Mouse (Mus musculus) heart, adult 18-20 months (tissue): ENCODE measurements around the gene Wdr83os. TPM values are rescaled to one million over a fixed set of nuclear protein-coding genes. Genes with fewer than 3 reads are reported as not detected.
"Not testable (repeated sequence)": the region's sequence is repeated elsewhere in the genome, so short reads cannot be mapped to it uniquely, and the experiment has no call there.

Experiments
- DNase-seq, 2 experiments: peaks; one replicate each; pipeline ENCODE4 v3.0.0; 2021 to 2022; ENCODE audit warnings: mixed read lengths in 1 of 2
- total RNA-seq, 2 experiments: library from RNA; stranded (reverse); gene quantifications; 2 replicates each; pipeline ENCODE4 v1.2.3; 2021

The Wdr83os gene
- total RNA-seq, 2 experiments from 2014 or later, result 42.1 to 47.3 TPM

DNA sequence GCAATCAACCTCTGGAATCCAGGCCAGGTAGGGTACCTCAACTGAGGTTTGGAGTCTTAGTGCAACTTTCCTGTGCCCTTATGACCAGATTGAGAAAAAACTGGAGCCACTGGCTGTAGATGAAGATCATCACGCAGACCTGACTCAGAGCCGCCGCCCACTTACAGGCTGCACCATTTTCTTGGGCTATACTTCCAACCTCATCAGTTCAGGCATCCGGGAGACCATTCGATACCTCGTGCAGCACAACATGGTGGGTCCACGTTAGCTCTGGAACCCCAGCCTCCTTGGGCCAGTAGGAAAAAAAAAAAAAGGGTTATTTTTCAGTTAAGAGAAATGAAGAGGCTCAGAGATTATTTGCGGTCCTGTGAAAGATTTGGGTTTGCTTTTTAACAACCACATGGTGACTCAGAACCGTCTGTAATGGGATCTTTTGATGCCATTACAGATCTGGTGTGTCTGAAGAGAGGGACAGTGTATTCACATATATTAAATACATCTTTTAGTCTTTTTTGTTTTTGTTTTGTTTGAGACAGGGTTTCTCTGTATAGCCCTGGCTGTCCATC is 8.1 kb upstream of the Wdr83os start:
- no peak for DNase-seq

DNA sequence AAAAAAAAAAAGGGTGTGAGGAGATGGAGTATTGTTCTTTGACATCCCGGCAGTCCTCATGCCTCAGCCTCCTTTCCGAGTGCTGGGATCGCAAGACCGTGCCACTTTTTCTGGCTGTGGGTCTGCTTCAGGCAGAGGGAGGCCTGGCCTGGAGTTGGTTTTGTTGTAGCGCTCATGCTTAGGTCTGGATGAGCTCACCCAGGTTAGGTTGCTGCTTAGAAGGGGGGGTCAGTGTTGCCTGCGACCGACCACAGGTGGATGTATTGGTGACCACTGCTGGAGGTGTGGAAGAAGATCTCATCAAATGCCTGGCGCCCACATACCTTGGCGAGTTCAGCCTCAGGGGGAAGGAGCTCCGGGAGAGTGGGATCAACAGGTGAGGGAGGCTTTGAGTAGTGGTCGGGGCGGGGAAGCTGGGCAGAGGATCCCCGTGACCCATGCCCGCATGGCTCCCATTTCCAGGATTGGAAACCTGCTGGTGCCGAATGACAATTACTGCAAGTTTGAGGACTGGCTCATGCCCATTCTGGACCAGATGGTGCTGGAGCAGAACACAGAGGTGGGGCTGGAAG is 7.4 kb upstream of the Wdr83os start:
- DNase-seq, result no peak

GRCm38 (mm10) chr8:85074167-85074566 is 6.4 kb upstream of the Wdr83os start:
- no peak for DNase-seq

DNA sequence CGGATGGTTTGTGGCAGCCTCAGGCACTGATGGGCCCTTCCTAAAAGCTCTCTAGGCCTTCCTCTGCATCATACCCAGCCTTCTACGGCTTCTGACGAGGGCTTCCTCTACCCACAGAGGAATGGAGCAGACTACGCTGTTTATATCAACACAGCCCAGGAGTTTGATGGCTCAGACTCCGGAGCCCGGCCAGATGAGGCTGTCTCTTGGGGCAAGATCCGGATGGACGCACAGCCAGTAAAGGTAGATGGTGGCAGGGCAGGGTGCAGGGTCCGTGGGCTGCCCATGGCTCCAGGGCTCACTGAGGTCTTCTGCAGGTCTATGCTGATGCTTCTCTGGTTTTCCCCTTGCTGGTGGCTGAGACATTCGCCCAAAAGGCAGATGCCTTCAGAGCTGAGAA is 5.9 kb upstream of the Wdr83os start:
- no peak for DNase-seq

DNA sequence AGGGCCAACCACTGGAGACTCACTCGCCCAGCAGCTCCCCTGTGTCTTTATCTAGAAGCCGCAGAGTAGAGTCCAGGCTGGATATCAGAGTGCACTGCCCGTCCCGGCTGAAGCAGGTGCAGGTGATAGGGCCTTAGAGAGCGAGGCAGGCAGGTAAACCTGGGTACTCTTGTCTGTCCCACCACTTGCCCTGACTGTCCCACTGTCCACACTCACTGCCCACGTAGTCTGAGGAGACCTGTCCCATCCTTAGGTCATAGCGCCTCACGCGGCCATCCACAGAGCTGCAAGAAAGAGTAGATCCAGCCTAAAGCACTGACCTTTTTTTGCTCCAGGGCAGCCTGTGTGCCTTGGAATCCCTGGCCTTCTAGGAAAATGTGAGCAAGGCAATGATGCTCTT is 4.5 kb upstream of the Wdr83os start:
- DNase-seq, result peak; percentile 31 to 63

GRCm38 (mm10) chr8:85076993-85077392 is 3.5 kb upstream of the Wdr83os start:
- peak; percentile 82 to 85 for DNase-seq

DNA sequence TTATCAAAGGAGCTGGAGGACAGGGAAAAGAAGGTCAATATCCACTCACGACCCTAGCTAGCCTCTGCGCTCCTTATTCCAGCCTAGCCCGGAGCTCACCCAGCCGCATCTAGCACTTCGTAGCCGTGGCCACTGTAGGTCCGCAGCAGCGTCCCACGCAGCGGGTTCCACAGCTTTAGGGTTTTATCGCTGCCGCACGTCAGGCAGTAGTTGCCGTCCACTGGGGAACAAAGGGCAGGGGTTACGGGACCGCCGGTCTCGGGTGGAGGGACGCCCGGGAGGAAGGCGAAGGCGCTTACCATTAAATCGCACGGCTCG is 367 bp upstream of the Wdr83os start:
- peak in 1 of 2 experiments; percentile 36 for DNase-seq

DNA sequence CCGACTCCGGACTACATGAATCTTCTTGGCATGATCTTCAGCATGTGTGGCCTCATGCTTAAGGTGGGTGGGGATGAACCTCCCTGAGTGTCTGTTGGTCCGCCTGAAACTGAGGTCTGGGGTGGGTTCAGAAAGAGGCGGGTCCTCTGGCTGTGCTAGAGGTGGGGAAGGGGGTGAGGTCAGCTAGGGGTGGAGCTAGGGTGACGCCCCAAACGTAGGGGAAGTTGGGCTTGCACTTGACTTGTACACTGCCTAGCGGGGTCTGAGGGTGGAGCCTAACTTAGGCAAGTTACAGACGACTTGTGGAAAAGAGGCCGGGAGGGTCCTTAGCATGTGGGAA is 646 bp downstream of the Wdr83os start, which contains the start of gene Wdr83:
Wdr83 (minus strand) TSS at position 91 of the 340 bp plus-strand sequence.
- DNase-seq, result peak in 1 of 2 experiments; percentile 64

- not testable (repeated sequence) for DNase-seq
These were observed 1.6 kb downstream of the Wdr83os start for GRCm38 (mm10) chr8:85082169-85082568.

DNA sequence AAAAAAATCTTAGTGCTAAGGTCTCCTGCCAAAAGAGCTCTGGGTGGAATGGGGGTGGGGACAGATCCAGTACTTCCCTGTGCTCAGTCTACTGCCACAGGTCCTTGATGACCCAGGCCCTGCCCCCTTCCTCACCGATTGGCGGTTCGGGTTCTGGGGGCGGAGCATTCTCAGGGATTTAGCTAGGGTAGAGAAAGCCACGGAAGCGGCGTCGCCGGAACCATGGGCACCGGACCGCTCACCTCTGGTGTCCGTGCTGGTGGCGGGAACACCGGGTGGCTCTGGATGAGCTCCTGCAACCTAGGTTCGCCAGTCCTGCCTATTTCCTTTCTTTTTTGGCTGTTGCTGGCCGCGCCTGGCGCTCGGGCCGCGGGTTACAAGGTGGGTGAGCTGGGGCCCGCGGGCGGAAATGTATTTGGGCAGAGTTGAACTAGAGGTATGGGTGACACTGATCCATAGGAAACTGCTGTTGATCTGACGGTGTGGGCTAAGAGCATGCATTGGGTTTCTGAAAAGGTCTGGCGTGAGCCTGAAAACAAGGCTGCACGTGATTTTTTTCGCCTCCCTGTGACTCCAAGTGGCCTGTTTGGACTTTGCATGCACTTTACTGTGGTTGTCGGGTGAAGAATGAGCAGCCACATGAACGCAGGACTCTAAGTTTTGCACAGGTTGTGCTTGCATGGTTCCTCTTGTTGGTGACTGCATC is 2.7 kb downstream of the Wdr83os start, which contains the start of gene Man2b1:
Man2b1 (plus strand) TSS at position 163 of the 706 bp plus-strand sequence.
- DNase-seq, result peak; percentile 93 to 95

- peak in 1 of 2 experiments; percentile 41 for DNase-seq
These were observed 4.1 kb downstream of the Wdr83os start for GRCm38 (mm10) chr8:85084633-85085032.

- no peak for DNase-seq
These were observed 5.7 kb downstream of the Wdr83os start for GRCm38 (mm10) chr8:85086238-85086637.

GRCm38 (mm10) chr8:85088771-85089170 is 8.2 kb downstream of the Wdr83os start:
- DNase-seq, result no peak

GRCm38 (mm10) chr8:85090856-85091255 is 10.3 kb downstream of the Wdr83os start:
- no peak for DNase-seq

DNA sequence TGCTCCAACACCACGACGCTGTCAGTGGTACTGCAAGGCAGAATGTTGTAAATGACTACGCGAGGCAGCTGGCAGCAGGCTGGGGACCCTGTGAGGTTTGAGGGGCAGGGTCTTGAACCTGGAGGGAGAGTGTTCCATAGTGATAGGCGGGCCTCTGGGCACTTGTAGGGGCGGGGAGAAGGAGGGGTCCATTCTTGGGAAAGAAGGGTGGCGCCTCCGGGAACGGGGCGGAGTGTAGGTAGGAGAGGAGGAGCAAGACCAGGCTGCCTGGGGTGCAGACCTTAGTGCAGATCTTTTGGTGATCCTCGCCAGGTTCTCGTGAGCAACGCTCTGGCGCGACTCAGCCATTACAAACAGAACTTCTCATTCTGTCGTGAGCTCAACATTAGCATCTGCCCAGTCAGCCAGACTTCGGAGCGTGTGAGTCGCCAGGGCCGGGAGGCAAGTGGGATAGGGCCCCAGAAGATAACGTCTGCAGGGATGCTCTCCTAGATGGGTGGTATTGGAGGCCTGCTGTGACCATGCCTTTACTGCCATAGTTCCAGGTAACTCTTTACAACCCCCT is 11.1 kb downstream of the Wdr83os start:
- no peak for DNase-seq

- no peak for DNase-seq
These were observed 14.5 kb downstream of the Wdr83os start for GRCm38 (mm10) chr8:85095051-85095450.

- DNase-seq, result no peak
These were observed 15.0 kb downstream of the Wdr83os start for GRCm38 (mm10) chr8:85095566-85095965.

GRCm38 (mm10) chr8:85096196-85096595 is 15.7 kb downstream of the Wdr83os start:
- no peak for DNase-seq

- no peak for DNase-seq
These were observed 16.3 kb downstream of the Wdr83os start for GRCm38 (mm10) chr8:85096850-85097249.

DNA sequence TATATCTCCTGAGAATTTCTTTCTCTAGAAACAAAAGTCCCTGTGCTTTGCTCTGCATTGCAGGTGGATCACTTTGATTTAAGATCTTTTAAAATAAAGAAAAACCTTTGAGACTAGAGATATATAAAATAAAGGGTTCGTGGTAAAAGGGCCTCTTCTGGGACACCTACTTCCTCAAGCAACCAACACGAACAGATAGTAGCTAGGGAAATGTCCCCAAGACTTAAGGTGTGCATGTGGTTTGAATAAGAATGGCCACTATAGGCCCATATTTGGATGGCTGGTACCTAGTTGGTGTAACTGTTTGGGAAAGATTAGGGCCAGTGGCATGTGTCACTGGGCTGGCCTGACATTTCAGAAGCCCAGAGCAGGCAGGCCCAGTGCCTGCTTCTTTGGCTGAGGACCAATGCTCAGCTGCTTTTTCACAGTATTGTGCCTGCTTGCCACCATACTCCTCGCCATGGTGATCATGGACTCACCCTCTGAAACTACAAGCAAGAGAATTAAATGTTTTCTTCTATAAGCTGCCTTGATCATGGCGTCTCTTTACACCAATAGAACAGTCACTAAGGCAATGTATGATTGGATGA is 19.6 kb downstream of the Wdr83os start:
- no peak for DNase-seq

DNA sequence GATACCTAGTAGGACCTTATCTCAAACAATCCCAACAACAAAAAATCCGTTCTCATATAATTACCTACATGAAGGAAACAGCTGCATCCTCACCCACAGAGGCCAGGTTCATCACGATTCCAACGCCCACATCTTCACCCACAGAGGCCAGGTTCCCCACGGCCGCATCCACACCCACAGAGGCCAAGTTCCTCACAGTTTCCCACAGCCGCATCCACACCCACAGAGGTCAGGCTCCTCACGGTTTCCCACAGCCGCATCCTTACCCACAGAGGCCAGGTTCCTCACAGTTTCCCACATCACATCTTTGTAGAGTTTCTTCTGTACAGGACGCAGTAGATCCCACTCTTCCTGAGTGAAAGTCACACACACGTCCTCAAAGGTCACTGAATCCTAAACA is 32.7 kb downstream of the Wdr83os start:
- no peak for DNase-seq

DNA sequence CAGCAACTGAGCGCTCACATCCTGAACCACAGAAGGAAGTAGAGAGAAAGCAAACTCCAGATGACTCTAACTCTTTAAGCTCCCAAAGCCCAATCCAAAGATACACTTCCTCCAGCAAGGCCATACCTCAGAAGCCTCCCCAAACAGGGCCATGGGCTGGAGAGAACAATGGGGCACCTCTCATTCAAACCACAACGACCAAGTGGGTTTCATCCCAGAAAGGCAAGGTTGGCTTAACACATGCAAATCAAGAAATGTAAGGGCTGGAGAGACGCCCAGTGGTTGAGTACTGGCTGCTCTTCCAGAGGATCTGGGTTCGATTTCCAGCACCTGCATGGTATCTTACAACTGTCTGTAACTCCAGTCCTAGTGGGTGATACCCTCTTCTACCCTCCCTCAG is 35.0 kb downstream of the Wdr83os start:
- DNase-seq, result no peak

DNA sequence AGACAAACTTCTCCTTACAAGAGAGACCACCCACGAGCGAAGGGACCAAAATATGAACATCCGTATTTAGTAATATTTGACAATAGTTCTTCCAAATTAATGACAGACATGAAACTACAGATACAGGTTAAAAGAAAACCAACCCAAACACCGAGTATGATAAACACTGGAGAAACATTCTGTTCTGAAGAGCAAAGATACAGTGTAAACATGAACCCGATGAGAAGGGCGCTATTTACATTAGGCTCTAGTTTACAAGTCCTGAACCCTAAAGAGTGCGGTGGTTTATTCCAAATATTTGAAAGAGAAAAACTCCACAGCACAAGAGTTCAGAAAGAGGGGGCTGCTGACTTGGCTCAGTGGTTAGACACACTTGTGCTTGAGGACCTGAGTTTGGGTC is 36.4 kb downstream of the Wdr83os start:
- no peak for DNase-seq
